Mouse (Mus musculus): ENCODE results near the gene Atp13a1.

The Atp13a1 gene

GRCm38 (mm10) chr8:69799946-69800345, 9.0 kb downstream of the Atp13a1 start:
- DNase-seq (ENCODE audit: low read depth, low spot score) = no peak

DNA sequence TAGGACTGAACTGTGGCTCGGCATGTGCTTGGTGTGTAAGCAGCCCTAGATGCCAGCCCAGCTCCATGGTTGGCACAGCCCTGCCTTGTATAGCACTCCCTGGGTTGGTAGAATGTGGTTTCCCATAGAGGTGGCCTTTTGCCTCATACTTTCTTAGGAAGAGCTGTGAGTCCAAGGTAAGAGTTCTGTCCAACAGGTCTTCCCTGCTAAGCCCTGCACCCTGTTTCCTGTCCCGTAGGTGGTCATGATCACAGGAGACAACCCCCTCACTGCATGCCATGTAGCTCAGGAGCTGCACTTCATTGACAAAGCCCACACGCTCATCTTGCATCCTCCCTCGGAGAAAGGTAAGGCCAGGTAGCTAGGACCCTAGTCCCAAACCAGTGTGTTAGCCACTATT, 10.8 kb downstream of the Atp13a1 start:
- no peak for DNase-seq (ENCODE audit: low read depth, low spot score)

DNA sequence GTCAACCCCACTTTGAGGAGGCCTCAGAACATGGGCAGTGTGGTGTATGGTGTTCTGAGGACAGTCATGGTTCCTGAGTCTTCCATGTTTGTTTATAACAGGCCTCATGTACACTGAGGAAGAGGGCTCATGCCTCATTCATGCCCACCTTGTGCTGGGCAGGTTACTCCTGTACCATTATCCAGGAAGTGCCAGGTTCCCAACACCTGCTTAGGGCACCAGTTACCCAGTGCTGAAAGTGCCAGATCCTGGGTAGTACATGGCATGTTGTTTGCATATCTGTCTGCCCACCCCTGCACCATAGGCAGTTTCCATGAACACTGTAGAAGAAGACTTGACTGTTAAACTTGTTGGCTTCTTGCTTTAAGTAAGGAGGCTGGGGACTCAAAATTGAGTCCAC, 11.3 kb downstream of the Atp13a1 start:
- DNase-seq (ENCODE audit: low read depth, low spot score) = no peak

DNA sequence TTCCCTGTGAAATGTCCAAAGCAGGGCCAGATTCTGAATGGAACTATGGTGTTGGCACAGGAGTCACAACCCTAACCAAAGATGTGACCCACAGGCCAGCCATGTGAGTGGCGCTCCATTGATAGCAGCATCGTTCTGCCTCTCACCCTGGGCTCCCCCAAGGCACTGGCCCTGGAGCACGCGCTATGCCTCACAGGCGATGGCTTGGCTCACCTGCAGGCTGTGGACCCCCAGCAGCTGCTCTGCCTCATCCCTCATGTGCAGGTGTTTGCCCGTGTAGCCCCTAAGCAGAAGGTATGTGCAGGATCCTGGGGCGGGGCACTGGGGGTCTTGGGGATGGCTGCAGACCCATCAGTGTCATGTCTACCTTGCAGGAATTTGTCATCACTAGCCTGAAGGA, 12.4 kb downstream of the Atp13a1 start:
- no peak for DNase-seq (ENCODE audit: low read depth, low spot score)

GRCm38 (mm10) chr8:69804537-69804936, 13.6 kb downstream of the Atp13a1 start:
- no peak for DNase-seq (ENCODE audit: low read depth, low spot score)

DNA sequence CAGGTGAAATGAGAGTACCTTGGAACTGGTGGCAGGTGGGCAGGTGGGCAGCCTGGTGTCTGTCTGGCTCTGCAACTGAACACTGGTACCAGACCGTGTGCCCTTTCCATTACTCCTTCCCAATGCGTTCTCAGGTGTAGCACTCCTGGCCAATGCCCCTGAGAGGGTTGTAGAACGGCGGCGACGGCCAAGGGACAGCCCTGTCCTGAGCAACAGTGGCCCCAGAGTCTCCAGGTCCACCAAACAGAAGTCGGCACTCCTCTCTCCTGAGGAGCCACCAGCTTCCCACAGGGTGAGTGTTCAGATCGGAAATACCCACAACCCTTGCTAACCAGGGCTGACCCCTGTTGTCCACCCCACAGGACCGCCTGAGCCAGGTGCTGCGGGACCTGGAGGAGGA, 14.1 kb downstream of the Atp13a1 start:
- DNase-seq (ENCODE audit: low read depth, low spot score) = no peak

- DNase-seq (ENCODE audit: low read depth, low spot score) = no peak
These were observed 14.5 kb downstream of the Atp13a1 start for GRCm38 (mm10) chr8:69805491-69805890.

DNA sequence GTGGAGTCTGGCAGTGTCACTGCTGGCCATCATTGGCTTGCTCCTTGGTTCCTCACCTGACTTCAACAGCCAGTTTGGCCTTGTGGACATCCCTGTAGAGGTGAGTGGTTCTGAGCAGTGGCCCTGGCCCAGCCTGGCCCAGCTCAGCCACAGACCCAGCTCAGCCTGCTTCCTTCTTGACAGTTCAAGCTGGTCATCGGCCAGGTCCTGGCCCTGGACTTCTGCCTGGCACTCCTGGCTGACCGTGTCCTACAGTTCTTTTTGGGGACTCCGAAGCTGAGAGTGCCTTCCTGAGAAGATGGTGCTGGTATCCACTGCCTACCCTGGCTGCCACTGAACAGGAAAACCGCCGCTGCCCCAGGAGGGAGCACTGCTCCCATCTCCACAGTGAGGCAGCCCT, 16.3 kb downstream of the Atp13a1 start:
- DNase-seq (ENCODE audit: low read depth, low spot score) = no peak

GRCm38 (mm10) chr8:69808094-69808863, 17.3 kb downstream of the Atp13a1 start, which contains the start of gene Gmip:
Gmip (plus strand) TSS chr8:69808679.
- no peak for DNase-seq (ENCODE audit: low read depth, low spot score)

DNA sequence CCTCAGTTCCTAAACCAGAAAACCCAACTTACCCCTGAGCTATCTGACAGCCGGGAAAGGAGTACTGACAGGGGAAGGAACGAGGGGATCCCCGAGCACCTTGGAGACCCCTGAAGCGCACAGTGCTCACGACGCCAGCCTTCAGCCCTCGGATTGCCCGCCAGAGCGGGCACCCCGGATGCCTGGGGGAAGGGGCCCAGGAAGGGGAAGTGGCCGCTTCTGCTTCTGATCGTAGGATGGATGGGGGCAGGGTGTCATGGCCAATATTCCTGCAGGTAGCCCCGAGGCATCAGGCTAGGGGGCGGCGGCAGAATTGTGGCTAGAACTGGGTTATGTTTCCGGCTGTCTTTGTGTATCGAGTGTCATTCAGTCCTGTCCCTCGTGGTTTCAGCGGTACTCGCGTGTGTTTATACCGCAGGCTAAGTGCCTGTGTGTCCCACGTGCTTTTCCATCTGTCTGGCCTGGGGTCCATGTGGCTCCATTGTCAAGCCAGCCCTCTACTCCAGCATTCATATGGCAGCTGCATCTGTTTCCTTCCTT, 18.0 kb downstream of the Atp13a1 start:
- DNase-seq (ENCODE audit: low read depth, low spot score) = no peak

- no peak for DNase-seq (ENCODE audit: low read depth, low spot score)
These were observed 18.9 kb downstream of the Atp13a1 start for GRCm38 (mm10) chr8:69809820-69810219.

- DNase-seq (ENCODE audit: low read depth, low spot score) = no peak
These were observed 23.9 kb downstream of the Atp13a1 start for GRCm38 (mm10) chr8:69814881-69815280.

DNA sequence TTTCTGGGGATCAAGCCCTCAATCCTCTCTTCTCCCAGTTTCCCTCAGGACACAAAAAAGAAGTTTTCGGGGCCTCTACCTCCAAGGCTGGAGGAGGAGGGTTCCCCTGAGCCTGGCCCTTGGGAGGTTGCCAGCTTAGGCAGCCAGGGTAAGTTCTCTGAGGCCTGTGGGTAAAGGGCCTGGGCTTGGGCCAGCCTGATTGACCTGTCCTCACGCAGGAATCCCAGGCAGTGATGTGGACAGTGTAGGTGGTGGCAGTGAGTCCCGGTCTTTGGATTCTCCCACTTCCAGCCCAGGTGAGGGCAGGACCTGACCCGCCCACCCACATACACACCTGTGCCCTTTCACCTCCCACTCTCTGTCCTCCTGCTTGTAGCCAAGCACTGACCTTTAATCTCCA, 24.4 kb downstream of the Atp13a1 start:
- DNase-seq (ENCODE audit: low read depth, low spot score) = no peak

DNA sequence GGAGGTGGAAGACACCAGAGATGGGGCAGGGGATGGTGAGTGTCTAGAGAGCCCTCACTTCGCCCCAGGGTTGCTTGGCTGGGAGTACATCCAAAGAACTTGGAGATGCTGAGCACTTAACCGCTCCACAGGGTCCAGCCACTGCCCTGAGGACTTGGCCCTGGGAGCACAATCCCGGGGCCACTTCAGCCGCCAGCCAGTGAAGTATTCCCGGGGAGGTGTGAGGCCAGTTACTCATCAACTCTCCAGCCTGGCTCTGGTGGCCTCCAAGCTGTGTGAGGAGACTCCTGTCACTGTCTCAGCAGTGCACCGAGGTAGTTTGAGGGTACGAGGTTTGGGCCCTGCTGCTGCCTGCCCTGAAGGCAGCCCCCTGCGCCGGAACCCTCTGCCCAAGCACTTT, 29.5 kb downstream of the Atp13a1 start:
- no peak for DNase-seq (ENCODE audit: low read depth, low spot score)

GRCm38 (mm10) chr8:69821971-69822385, 31.0 kb downstream of the Atp13a1 start:
- DNase-seq (ENCODE audit: low read depth, low spot score) = no peak

DNA sequence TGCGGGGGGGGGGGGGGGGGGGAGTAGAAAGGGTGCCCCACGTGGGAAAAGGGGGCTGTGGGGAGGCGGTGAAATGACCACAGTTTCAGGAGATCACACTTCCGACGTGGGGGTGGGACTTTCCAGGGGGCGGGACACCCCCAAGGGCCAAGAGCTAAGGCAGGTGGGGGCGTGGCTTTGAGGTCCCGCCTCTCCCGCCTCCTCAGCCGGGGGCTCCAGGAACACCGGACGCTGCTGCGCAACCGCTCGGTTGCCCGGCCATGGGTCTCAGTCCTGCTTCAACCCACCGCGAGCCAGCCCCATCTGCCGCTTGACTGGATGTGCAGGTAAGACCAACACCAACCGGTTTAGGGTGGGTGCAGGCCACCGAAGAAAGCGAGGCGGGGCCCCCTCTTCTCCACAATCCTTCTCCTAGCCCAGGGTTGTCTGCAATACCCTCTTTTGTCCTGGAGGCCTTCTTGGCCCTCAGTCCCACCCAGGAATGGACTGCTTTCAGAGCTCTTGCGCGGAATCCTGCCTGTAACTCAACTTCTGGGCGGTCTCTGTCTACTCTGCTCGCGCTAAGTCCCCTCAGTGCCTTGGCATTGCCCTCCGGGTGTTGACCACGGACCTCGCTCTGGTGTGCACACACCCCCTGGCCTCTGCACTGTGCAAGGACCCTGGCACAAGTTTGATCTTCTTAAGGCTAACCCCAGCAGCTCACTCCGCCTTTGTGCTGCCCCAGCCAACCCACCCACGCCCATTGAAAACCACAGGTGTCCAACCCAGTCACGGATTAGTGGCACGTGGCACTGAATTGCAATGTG, 31.6 kb downstream of the Atp13a1 start, which contains the start of gene Lpar2:
Gene Lpar2, plus strand, starts transcription at position 44 of the 806 bp plus-strand sequence.
- no peak for DNase-seq (ENCODE audit: low read depth, low spot score)

GRCm38 (mm10) chr8:69826371-69826770, 35.4 kb downstream of the Atp13a1 start:
- no peak for DNase-seq (ENCODE audit: low read depth, low spot score)

- peak; percentile 39 for DNase-seq (ENCODE audit: low read depth, low spot score)
These were observed 41.4 kb downstream of the Atp13a1 start, which contains the start of gene Pbx4 for GRCm38 (mm10) chr8:69832298-69832853. Pbx4 (plus strand) TSS chr8:69832491.

- no peak for DNase-seq (ENCODE audit: low read depth, low spot score)
These were observed 46.2 kb downstream of the Atp13a1 start for GRCm38 (mm10) chr8:69837057-69837682.

- DNase-seq (ENCODE audit: low read depth, low spot score) = no peak
These were observed 56.5 kb downstream of the Atp13a1 start for GRCm38 (mm10) chr8:69847167-69848065.

DNA sequence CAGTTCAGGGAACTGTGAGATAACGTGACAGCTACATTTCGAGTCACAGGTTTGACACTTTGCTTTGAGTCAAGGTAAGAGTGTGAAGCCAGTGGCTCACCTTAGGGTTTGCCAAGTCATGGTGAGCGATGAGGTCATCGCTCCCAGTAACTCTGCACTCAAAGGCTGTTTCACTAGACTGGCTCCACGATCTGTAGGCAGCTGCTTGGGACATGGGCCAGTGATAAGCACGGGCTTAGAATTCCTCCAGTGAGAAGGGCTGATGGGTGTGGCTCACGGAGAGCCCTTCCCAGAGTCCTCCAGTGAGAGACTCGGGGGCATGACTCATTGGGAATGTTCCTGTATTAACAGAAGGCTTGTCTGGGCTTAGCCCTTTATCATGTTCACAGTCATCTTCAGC, 58.0 kb downstream of the Atp13a1 start:
- DNase-seq (ENCODE audit: low read depth, low spot score) = no peak
